Comparison of ENCODE assay signal across 8 mouse cellular contexts in genomic region chr10:128923013-128923691, GRCm38 (mm10). TPM values are rescaled to one million over a fixed set of nuclear protein-coding genes. Genes with fewer than 3 reads are reported as not detected.
DNase-seq lines count a peak whose midpoint lies in the region; ATAC-seq and TF ChIP-seq lines count a peak whose summit lies in the region.

No protein-coding gene starts in this region.

- no peaks in the 10 kb centered on the region for H3K79me3 ChIP-seq in C2C12 (ENCODE audit: low read depth)

- DNase-seq in brain, embryonic 14.5 days (ENCODE audit: low read depth) = peak; percentile 97
- peak; percentile 93 for DNase-seq in liver, adult 2 months (ENCODE audit: extremely low read depth, low read depth, low spot score)
- DNase-seq in splenic B cell, adult 2 months (ENCODE audit: low read depth, low spot score) = peak; percentile 86

- H3K27me3 ChIP-seq in C2C12 (ENCODE audit: control insufficient read depth, insufficient read depth, insufficient read length) (no peaks in the 10 kb centered on the region), myocyte (ENCODE audit: control insufficient read depth, insufficient read depth, insufficient read length) (no peaks in the 10 kb centered on the region)
- H3K27me3 ChIP-seq in erythroblast, embryonic 14.5 days (ENCODE audit: control insufficient read depth) = peaks cover 12% of the 10 kb centered on the region
- no peaks in the 10 kb centered on the region for H3K27me3 ChIP-seq in heart, embryonic 11.5 days (ENCODE audit: control insufficient read depth, insufficient read depth, low read length)
- 0 out of 2 replicates have a peak, but pooled peaks cover 3% of the 10 kb centered on the region for H3K27me3 ChIP-seq in kidney, embryonic 16.5 days (ENCODE audit: insufficient read depth, low read length)
- H3K27me3 ChIP-seq in liver, adult 2 months (ENCODE audit: control insufficient read depth, insufficient read depth, low read length) = no peaks in the 10 kb centered on the region
- no peaks in the 10 kb centered on the region for H3K27me3 ChIP-seq in splenic B cell, adult 2 months (ENCODE audit: control insufficient read depth, insufficient read depth, low read length, poor library complexity, severe bottlenecking)

- H3K9me3 ChIP-seq in erythroblast, embryonic 14.5 days (ENCODE audit: control insufficient read depth, low read length) = no peaks in the 10 kb centered on the region
- H3K9me3 ChIP-seq in heart, embryonic 11.5 days (replicated peaks; ENCODE audit: control insufficient read depth, low read length) = no peaks in the 10 kb centered on the region
- H3K9me3 ChIP-seq in kidney, embryonic 16.5 days (ENCODE audit: low read length) = no peaks in the 10 kb centered on the region

- peak overlapping the region; percentile 90 for H3K4me2 ChIP-seq in heart, embryonic 11.5 days
- peak overlapping the region; percentile 90 for H3K4me2 ChIP-seq in kidney, embryonic 16.5 days (replicated peaks; ENCODE audit: low read depth, low read length)
- peak overlapping the region; percentile 96 for H3K4me2 ChIP-seq in myocyte (ENCODE audit: low read depth)

- H3K4me3 ChIP-seq in C2C12 (ENCODE audit: insufficient read depth, poor library complexity, severe bottlenecking) (peak overlapping the region; percentile 36), myocyte (peak overlapping the region; percentile 34)
- H3K4me3 ChIP-seq in erythroblast, embryonic 14.5 days (replicated peaks) = peak overlapping the region; percentile 85
- peak overlapping the region; percentile 90 for H3K4me3 ChIP-seq in heart, embryonic 11.5 days (ENCODE audit: low read depth, low read length)
- H3K4me3 ChIP-seq in kidney, embryonic 16.5 days (ENCODE audit: low read length) = peak overlapping the region; percentile 83
- H3K4me3 ChIP-seq in liver, adult 2 months (ENCODE audit: insufficient read depth, low read depth, low read length) = peak overlapping the region; percentile 70

- H3K4me1 ChIP-seq in erythroblast, embryonic 14.5 days (ENCODE audit: control insufficient read depth) = peaks cover 28% of the 10 kb centered on the region
- H3K4me1 ChIP-seq in heart, embryonic 11.5 days (ENCODE audit: control insufficient read depth, insufficient read depth, low read length) = peaks cover 13% of the 10 kb centered on the region
- H3K4me1 ChIP-seq in kidney, embryonic 16.5 days (ENCODE audit: insufficient read depth, low read length) = peaks cover 48% of the 10 kb centered on the region
- peaks cover 30% of the 10 kb centered on the region for H3K4me1 ChIP-seq in liver, adult 2 months (ENCODE audit: control insufficient read depth, insufficient read depth, low read length)

- WGBS in heart, embryonic 11.5 days (ENCODE audit: insufficient replicate concordance) = under 1% methylated on average over 41 of the region's 42 CpGs
- WGBS in kidney, embryonic 16.5 days = under 1% methylated on average over 42 of the region's 42 CpGs
- under 1% methylated on average over 42 of the region's 42 CpGs for WGBS in liver, adult 2 months

- TF ChIP-seq POLR2A in brain, embryonic 14.5 days (IDR thresholded peaks at IDR 0.05; ENCODE audit: borderline replicate concordance, extremely low read depth, insufficient read depth, insufficient read length, poor library complexity, severe bottlenecking) = peak; percentile 24; the same call in 1 of the 2 replicates
- TF ChIP-seq POLR2A in liver, adult 2 months (IDR thresholded peaks at IDR 0.05; ENCODE audit: extremely low read depth, insufficient read depth, low read length) = peak; percentile 39; the same call in 1 of the 2 replicates
- TF ChIP-seq POLR2A in myocyte (IDR thresholded peaks at IDR 0.05; ENCODE audit: insufficient read length, low read depth) = peak; percentile 88

- peak overlapping the region; percentile 88 for H3K27ac ChIP-seq in heart, embryonic 11.5 days (ENCODE audit: low read depth, low read length)
- H3K27ac ChIP-seq in kidney, embryonic 16.5 days (ENCODE audit: low read length) = peak overlapping the region; percentile 98
- peak overlapping the region; percentile 95 for H3K27ac ChIP-seq in liver, adult 2 months (replicated peaks; ENCODE audit: insufficient read depth, low read depth, low read length)

- TF ChIP-seq CTCF in C2C12 (IDR thresholded peaks at IDR 0.05; ENCODE audit: control insufficient read depth, insufficient read depth, insufficient read length) = peak; percentile 64
- 0 out of 2 replicates have a peak, but pooled peaks have one; percentile 14 for TF ChIP-seq CTCF in brain, embryonic 14.5 days (IDR thresholded peaks at IDR 0.05; ENCODE audit: borderline replicate concordance, extremely low read depth, insufficient read depth, insufficient read length)
- TF ChIP-seq CTCF in liver, adult 2 months (IDR thresholded peaks at IDR 0.05; ENCODE audit: low read depth, low read length) = peak; percentile 45

- peak overlapping the region; percentile 91 for H3ac ChIP-seq in C2C12 (ENCODE audit: control insufficient read depth, insufficient read length, low read depth)
- peak overlapping the region; percentile 49 for H3ac ChIP-seq in myocyte (ENCODE audit: control insufficient read depth, insufficient read length)

- peak; percentile 87 for ATAC-seq in heart, embryonic 11.5 days (replicated peaks; ENCODE audit: insufficient number of reproducible peaks, low FRiP score, low TSS enrichment)
- peak; percentile 95 for ATAC-seq in kidney, embryonic 16.5 days (ENCODE audit: low FRiP score, low TSS enrichment)

- H3K79me2 ChIP-seq in C2C12 (ENCODE audit: control insufficient read depth, insufficient read depth) (peaks cover 23% of the 10 kb centered on the region), myocyte (ENCODE audit: control insufficient read depth, insufficient read depth) (peaks cover 14% of the 10 kb centered on the region)
- 0 out of 2 replicates have a peak, but pooled peaks cover 2% of the 10 kb centered on the region for H3K79me2 ChIP-seq in liver, adult 2 months (ENCODE audit: control insufficient read depth, insufficient read depth, low read length)

- H3K9ac ChIP-seq in heart, embryonic 11.5 days (ENCODE audit: low read depth, low read length) = peak overlapping the region; percentile 90
- H3K9ac ChIP-seq in kidney, embryonic 16.5 days (replicated peaks; ENCODE audit: low read length) = peak overlapping the region; percentile 83
- H3K9ac ChIP-seq in liver, adult 2 months (ENCODE audit: low read depth, low read length) = peak overlapping the region; percentile 90

- H3K36me3 ChIP-seq in C2C12 (ENCODE audit: control insufficient read depth, insufficient read depth) (peaks cover 7% of the 10 kb centered on the region), myocyte (ENCODE audit: control insufficient read depth, insufficient read depth) (no peaks in the 10 kb centered on the region)
- H3K36me3 ChIP-seq in erythroblast, embryonic 14.5 days (ENCODE audit: control insufficient read depth) = peaks cover 3% of the 10 kb centered on the region
- no peaks in the 10 kb centered on the region; the same call in 1 of the 2 replicates for H3K36me3 ChIP-seq in heart, embryonic 11.5 days (ENCODE audit: control insufficient read depth, insufficient read depth, low read length)
- H3K36me3 ChIP-seq in kidney, embryonic 16.5 days (ENCODE audit: insufficient read depth, low read length) = 0 out of 2 replicates have a peak, but pooled peaks cover 3% of the 10 kb centered on the region
- H3K36me3 ChIP-seq in liver, adult 2 months (ENCODE audit: control insufficient read depth, insufficient read depth, low read length) = no peaks in the 10 kb centered on the region
- no peaks in the 10 kb centered on the region; the same call in 1 of the 2 replicates for H3K36me3 ChIP-seq in splenic B cell, adult 2 months (ENCODE audit: control insufficient read depth, insufficient read depth, low read length, poor library complexity, severe bottlenecking)

RNA-seq across cellular contexts. Expression of gene Rdh5, which starts 0.5 kb away (rescaled TPM):
- polyA plus RNA-seq in C2C12 (2012; fragmentation: generic; extraction: Trizol) (12.6 TPM), myocyte (2012; fragmentation: generic; extraction: Trizol) (63.3 TPM)
- polyA plus RNA-seq in brain, embryonic 14.5 days (2012; rRNA removed) = 21.7 and 23.6 TPM in 2 replicates
- polyA plus RNA-seq in erythroblast, embryonic 14.5 days (2012) = 0.06 and 0.17 TPM in 2 replicates
- 6.1 and 8.1 TPM in 2 replicates for polyA plus RNA-seq in heart, embryonic 11.5 days (2014; fragmentation: Nextera tagmentation; extraction: Ambion mirVana)
- 17.7 and 20.5 TPM in 2 replicates for polyA plus RNA-seq in kidney, embryonic 16.5 days (2015; fragmentation: Nextera tagmentation; extraction: Ambion mirVana)
- total RNA-seq in liver, adult 2 months (2014; rRNA removed) = 30.4 and 33.8 TPM in 2 replicates
- 86.2 and 91.8 TPM in 2 replicates for polyA plus RNA-seq in liver, adult 2 months (2012; rRNA removed)

RNA-seq across cellular contexts. Expression of gene Bloc1s1, which starts 0.7 kb away (rescaled TPM):
- 204 TPM for polyA plus RNA-seq in C2C12 (2012; fragmentation: generic; extraction: Trizol)
- 269 and 298 TPM in 2 replicates for polyA plus RNA-seq in brain, embryonic 14.5 days (2012; rRNA removed)
- 16.6 and 25.2 TPM in 2 replicates for polyA plus RNA-seq in erythroblast, embryonic 14.5 days (2012)
- 195 and 206 TPM in 2 replicates for polyA plus RNA-seq in heart, embryonic 11.5 days (2014; fragmentation: Nextera tagmentation; extraction: Ambion mirVana)
- polyA plus RNA-seq in kidney, embryonic 16.5 days (2015; fragmentation: Nextera tagmentation; extraction: Ambion mirVana) = 227 and 234 TPM in 2 replicates
- total RNA-seq in liver, adult 2 months (2014; rRNA removed) = 91.1 and 106 TPM in 2 replicates
- polyA plus RNA-seq in liver, adult 2 months (2012; rRNA removed) = 192 and 226 TPM in 2 replicates
- 238 TPM for polyA plus RNA-seq in myocyte (2012; fragmentation: generic; extraction: Trizol)

RNA-seq across cellular contexts. Expression of gene Itga7, which starts 10.5 kb away (rescaled TPM):
- polyA plus RNA-seq in C2C12 (2012; fragmentation: generic; extraction: Trizol) = 100 TPM
- 5.8 and 7.1 TPM in 2 replicates for polyA plus RNA-seq in brain, embryonic 14.5 days (2012; rRNA removed)
- 0.07 TPM in 1 of 2 replicates, not detected in the other for polyA plus RNA-seq in erythroblast, embryonic 14.5 days (2012)
- 0.43 and 0.79 TPM in 2 replicates for polyA plus RNA-seq in heart, embryonic 11.5 days (2014; fragmentation: Nextera tagmentation; extraction: Ambion mirVana)
- polyA plus RNA-seq in kidney, embryonic 16.5 days (2015; fragmentation: Nextera tagmentation; extraction: Ambion mirVana) = 3.9 and 4.0 TPM in 2 replicates
- total RNA-seq in liver, adult 2 months (2014; rRNA removed) = 4.6 and 4.9 TPM in 2 replicates
- polyA plus RNA-seq in liver, adult 2 months (2012; rRNA removed) = 9.5 and 11.0 TPM in 2 replicates
- polyA plus RNA-seq in myocyte (2012; fragmentation: generic; extraction: Trizol) = 635 TPM

RNA-seq across cellular contexts. Expression of gene Cd63, which starts 22.4 kb away (rescaled TPM):
- 2,043 TPM for polyA plus RNA-seq in C2C12 (2012; fragmentation: generic; extraction: Trizol)
- 59.6 and 74.0 TPM in 2 replicates for polyA plus RNA-seq in brain, embryonic 14.5 days (2012; rRNA removed)
- polyA plus RNA-seq in erythroblast, embryonic 14.5 days (2012) = 0.04 and 0.21 TPM in 2 replicates
- 296 and 306 TPM in 2 replicates for polyA plus RNA-seq in heart, embryonic 11.5 days (2014; fragmentation: Nextera tagmentation; extraction: Ambion mirVana)
- polyA plus RNA-seq in kidney, embryonic 16.5 days (2015; fragmentation: Nextera tagmentation; extraction: Ambion mirVana) = 775 and 850 TPM in 2 replicates
- 4.1 and 5.2 TPM in 2 replicates for total RNA-seq in liver, adult 2 months (2014; rRNA removed)
- 2.9 and 4.4 TPM in 2 replicates for polyA plus RNA-seq in liver, adult 2 months (2012; rRNA removed)
- polyA plus RNA-seq in myocyte (2012; fragmentation: generic; extraction: Trizol) = 2,403 TPM

RNA-seq across cellular contexts. Expression of gene Gdf11, which starts 31.6 kb away (rescaled TPM):
- polyA plus RNA-seq in C2C12 (2012; fragmentation: generic; extraction: Trizol) (17.0 TPM), myocyte (2012; fragmentation: generic; extraction: Trizol) (17.9 TPM)
- 10.1 and 17.4 TPM in 2 replicates for polyA plus RNA-seq in brain, embryonic 14.5 days (2012; rRNA removed)
- polyA plus RNA-seq in erythroblast, embryonic 14.5 days (2012) = not detected in 2 replicates
- 4.1 and 4.5 TPM in 2 replicates for polyA plus RNA-seq in heart, embryonic 11.5 days (2014; fragmentation: Nextera tagmentation; extraction: Ambion mirVana)
- polyA plus RNA-seq in kidney, embryonic 16.5 days (2015; fragmentation: Nextera tagmentation; extraction: Ambion mirVana) = 6.8 and 7.8 TPM in 2 replicates
- 0.09 and 0.13 TPM in 2 replicates for total RNA-seq in liver, adult 2 months (2014; rRNA removed)
- 0.04 and 0.05 TPM in 2 replicates for polyA plus RNA-seq in liver, adult 2 months (2012; rRNA removed)

Comparison
In these comparisons a context has a peak if more than half of its experiments do, and no peak if none do; other contexts are left out.
1. Peak in every context shown above with its lines: DNase-seq, ATAC-seq, H3K4me3 ChIP-seq and H3K27ac ChIP-seq.
2. H3K4me3 ChIP-seq: peak in every context shown above with its lines; median percentile 90 in heart, embryonic 11.5 days; 85 in erythroblast, embryonic 14.5 days; 83 in kidney, embryonic 16.5 days; 70 in liver, adult 2 months; 36 in C2C12; 34 in myocyte.
3. CTCF ChIP-seq: peak in every context shown above with its lines; median percentile 64 in C2C12; 45 in liver, adult 2 months; 14 in brain, embryonic 14.5 days.
4. POLR2A ChIP-seq: peak in every context shown above with its lines; median percentile 88 in myocyte; 39 in liver, adult 2 months; 24 in brain, embryonic 14.5 days.